ENCODE assay signal across 14 mouse cellular contexts in the genomic region with DNA sequence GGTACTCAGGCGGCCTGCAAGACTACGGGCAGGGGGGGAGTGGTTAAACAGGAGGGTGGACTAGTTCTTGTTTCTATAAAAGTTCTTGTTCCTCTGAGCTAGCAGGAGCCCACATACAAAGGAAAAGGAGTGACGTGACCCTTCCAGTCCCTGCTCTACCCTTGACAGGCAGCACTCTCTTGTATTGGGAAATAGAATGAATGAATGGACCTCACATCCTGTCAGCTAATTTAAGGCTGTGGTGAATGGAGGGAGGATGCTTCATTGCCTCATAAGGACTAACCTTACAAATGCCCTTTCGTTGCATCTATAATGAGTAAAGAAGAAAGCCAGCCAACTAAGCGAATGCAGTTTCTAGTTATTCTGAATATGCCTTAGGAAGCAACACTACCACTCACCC. TPM values are rescaled to one million over a fixed set of nuclear protein-coding genes. Genes with fewer than 3 reads are reported as not detected.
A peak's percentile ranks its signal among the peaks of the same experiment; 100 is the strongest.
DNase-seq lines count a peak whose midpoint lies in the region; ATAC-seq and TF ChIP-seq lines count a peak whose summit lies in the region.
"Had no signal": no experiment of that assay in that cellular context is flagged by ENCODE, and none has a peak within 500 bp of the region (broad histone marks: within the 10 kb centered on the region; RNA-seq: fewer than 3 reads in every experiment).

No protein-coding gene starts in this region.

- H3K9me3 ChIP-seq in heart, embryonic 12.5 days (replicated peaks), result no peaks in the 10 kb centered on the region
- H3K9me3 ChIP-seq in lung, embryonic 14.5 days (ENCODE audit: low read depth, low read length), result no peaks in the 10 kb centered on the region
- H3K9me3 ChIP-seq in forebrain, embryonic 15.5 days, result no peaks in the 10 kb centered on the region
- H3K9me3 ChIP-seq: limb, embryonic 12.5 days; neural tube, embryonic 12.5 days had no signal

- no peak for TF ChIP-seq CTCF in lung, embryonic 14.5 days (IDR thresholded peaks at IDR 0.05; ENCODE audit: low read depth)

- no peaks in the 10 kb centered on the region for H3K27me3 ChIP-seq in heart, embryonic 12.5 days (replicated peaks)
- H3K27me3 ChIP-seq in lung, embryonic 14.5 days (ENCODE audit: insufficient read depth, low read length), result no peaks in the 10 kb centered on the region
- H3K27me3 ChIP-seq in forebrain, embryonic 15.5 days, result no peaks in the 10 kb centered on the region
- no peaks in the 10 kb centered on the region for H3K27me3 ChIP-seq in splenic B cell, adult 2 months (ENCODE audit: control insufficient read depth, insufficient read depth, low read length, poor library complexity, severe bottlenecking)
- H3K27me3 ChIP-seq: limb, embryonic 12.5 days; neural tube, embryonic 12.5 days had no signal

- H3K4me3 ChIP-seq in heart, embryonic 12.5 days, result no peak overlapping the region
- H3K4me3 ChIP-seq in lung, embryonic 14.5 days (ENCODE audit: low read depth, low read length), result no peak overlapping the region
- no peak overlapping the region for H3K4me3 ChIP-seq in forebrain, embryonic 15.5 days
- H3K4me3 ChIP-seq: limb, embryonic 12.5 days; neural tube, embryonic 12.5 days had no signal

- no peaks in the 10 kb centered on the region; the same call in 1 of the 2 replicates for H3K36me3 ChIP-seq in heart, embryonic 12.5 days
- no peaks in the 10 kb centered on the region for H3K36me3 ChIP-seq in lung, embryonic 14.5 days (ENCODE audit: insufficient read depth)
- 0 out of 2 replicates have a peak, but pooled peaks cover 2% of the 10 kb centered on the region for H3K36me3 ChIP-seq in forebrain, embryonic 15.5 days
- no peaks in the 10 kb centered on the region for H3K36me3 ChIP-seq in splenic B cell, adult 2 months (ENCODE audit: control insufficient read depth, insufficient read depth, low read length, poor library complexity, severe bottlenecking)
- H3K36me3 ChIP-seq: limb, embryonic 12.5 days; neural tube, embryonic 12.5 days had no signal

- no peak for ATAC-seq in heart, embryonic 12.5 days (ENCODE audit: insufficient number of reproducible peaks, low FRiP score)
- ATAC-seq in lung, embryonic 14.5 days (ENCODE audit: insufficient read depth), result no peak
- no peak for ATAC-seq in forebrain, embryonic 15.5 days (replicated peaks)

- no peak overlapping the region for H3K4me2 ChIP-seq in heart, embryonic 12.5 days
- no peak overlapping the region for H3K4me2 ChIP-seq in lung, embryonic 14.5 days
- no peak overlapping the region for H3K4me2 ChIP-seq in forebrain, embryonic 15.5 days (replicated peaks)
- H3K4me2 ChIP-seq: limb, embryonic 12.5 days; neural tube, embryonic 12.5 days had no signal

- H3K9ac ChIP-seq in heart, embryonic 12.5 days, result no peak overlapping the region
- no peak overlapping the region for H3K9ac ChIP-seq in lung, embryonic 14.5 days
- no peak overlapping the region for H3K9ac ChIP-seq in forebrain, embryonic 15.5 days (replicated peaks)
- H3K9ac ChIP-seq: limb, embryonic 12.5 days; neural tube, embryonic 12.5 days had no signal

- peak overlapping the region; percentile 64; the same call in 1 of the 2 replicates for H3K27ac ChIP-seq in heart, embryonic 12.5 days (ENCODE audit: poor library complexity, severe bottlenecking)
- H3K27ac ChIP-seq in lung, embryonic 14.5 days (ENCODE audit: low read depth), result peak overlapping the region; percentile 51
- H3K27ac ChIP-seq in forebrain, embryonic 15.5 days (replicated peaks), result peak overlapping the region; percentile 40
- H3K27ac ChIP-seq: limb, embryonic 12.5 days; neural tube, embryonic 12.5 days had no signal

- DNase-seq in heart, adult 18-20 months, result no peak
- no peak for DNase-seq in lung, embryonic 14.5 days
- DNase-seq in lung, adult 18-20 months, result no peak
- DNase-seq in splenic B cell, adult 2 months (ENCODE audit: low read depth, low spot score), result peak; percentile 31
- no peak for DNase-seq in yolk sac, embryonic 10.5 days (ENCODE audit: low spot score)
- no peak for DNase-seq in left cerebral cortex, adult 8-10 months (ENCODE audit: low spot score in 2 of 2)
- DNase-seq: cerebellum, postnatal 36 days; gastrocnemius, postnatal 14 days; kidney, adult 9 months; thymus, adult 18-20 months had no signal

- H3K4me1 ChIP-seq in heart, embryonic 12.5 days (replicated peaks), result peaks cover 19% of the 10 kb centered on the region
- no peaks in the 10 kb centered on the region; the same call in none of the 2 replicates for H3K4me1 ChIP-seq in lung, embryonic 14.5 days (ENCODE audit: insufficient read depth)
- peaks cover 16% of the 10 kb centered on the region for H3K4me1 ChIP-seq in forebrain, embryonic 15.5 days
- H3K4me1 ChIP-seq: limb, embryonic 12.5 days; neural tube, embryonic 12.5 days had no signal

- 83% methylated on average over 5 of the region's 5 CpGs for WGBS in heart, embryonic 12.5 days
- WGBS in lung, embryonic 14.5 days, result 69% methylated on average over 5 of the region's 5 CpGs
- 19% methylated on average over 5 of the region's 5 CpGs for WGBS in forebrain, embryonic 15.5 days

RNA-seq across cellular contexts. Expression of gene Slc24a1, which starts 25.6 kb away (rescaled TPM):
- polyA plus RNA-seq in heart, embryonic 12.5 days (2016; fragmentation: Nextera tagmentation; extraction: Ambion mirVana), result 0.05 TPM in 2 replicates
- under 1 TPM; 0.15 to 0.27 TPM for total RNA-seq in heart, adult 18-20 months (2021)
- polyA plus RNA-seq in lung, embryonic 14.5 days (2014; fragmentation: Nextera tagmentation; extraction: Ambion mirVana), result 0.04 and 0.09 TPM in 2 replicates
- 0.04 and 0.10 TPM in 2 replicates for polyA plus RNA-seq in forebrain, embryonic 15.5 days (2015; fragmentation: Nextera tagmentation; extraction: Ambion mirVana)
- under 1 TPM; 0.23 to 0.58 (median 0.28) TPM for total RNA-seq in left cerebral cortex, adult 8-10 months (2022)
- polyA plus RNA-seq: neural tube, embryonic 12.5 days had no signal

RNA-seq across cellular contexts. Expression of gene Ints14, which starts 34.9 kb away (rescaled TPM):
- polyA plus RNA-seq in heart, embryonic 12.5 days (2016; fragmentation: Nextera tagmentation; extraction: Ambion mirVana), result 45.2 and 48.6 TPM in 2 replicates
- 10 to 100 TPM; 14.2 to 14.5 TPM for total RNA-seq in heart, adult 18-20 months (2021)
- 64.1 and 66.0 TPM in 2 replicates for polyA plus RNA-seq in lung, embryonic 14.5 days (2014; fragmentation: Nextera tagmentation; extraction: Ambion mirVana)
- 45.0 and 45.6 TPM in 2 replicates for polyA plus RNA-seq in forebrain, embryonic 15.5 days (2015; fragmentation: Nextera tagmentation; extraction: Ambion mirVana)
- total RNA-seq in left cerebral cortex, adult 8-10 months (2022), result 10 to 100 TPM; 17.7 to 20.8 (median 18.8) TPM
